ENCODE assay signal across 10 mouse cellular contexts in the genomic region with DNA sequence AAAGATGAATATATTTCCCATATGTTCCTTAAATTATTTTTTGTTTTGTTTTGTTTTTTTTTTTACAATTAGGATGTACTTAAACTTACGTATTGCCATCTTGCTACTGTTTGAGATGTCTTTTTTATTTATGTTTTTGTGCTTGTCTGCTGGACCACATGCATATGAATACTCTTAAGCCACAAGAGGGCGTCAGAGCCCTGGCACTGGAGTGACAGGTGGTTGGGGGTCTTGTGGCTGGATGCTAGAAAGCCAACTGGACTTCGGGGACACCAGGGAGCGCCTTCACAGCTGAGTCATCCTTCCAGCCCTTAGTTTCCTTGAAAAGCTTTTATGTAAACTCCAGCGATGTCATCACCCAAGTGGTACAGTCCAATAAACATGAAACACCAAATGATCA. TPM values are rescaled to one million over a fixed set of nuclear protein-coding genes. Genes with fewer than 3 reads are reported as not detected.
DNase-seq lines count a peak whose midpoint lies in the region; ATAC-seq and TF ChIP-seq lines count a peak whose summit lies in the region.
"Had no signal": no experiment of that assay in that cellular context is flagged by ENCODE, and none has a peak within 500 bp of the region (broad histone marks: within the 10 kb centered on the region; RNA-seq: fewer than 3 reads in every experiment).

No protein-coding gene starts in this region.

- no peaks in the 10 kb centered on the region for H3K27me3 ChIP-seq in kidney, embryonic 16.5 days (ENCODE audit: insufficient read depth, low read length)
- H3K27me3 ChIP-seq in CH12.LX (replicated peaks), result no peaks in the 10 kb centered on the region
- H3K27me3 ChIP-seq: limb, embryonic 12.5 days had no signal

- peak; percentile 9 to 50; a peak in 2 of 4 replicates for TF ChIP-seq CTCF in CH12.LX (conservative IDR thresholded peaks at IDR 0.05 in 1 of 2, IDR thresholded peaks at IDR 0.05 in 1 of 2; ENCODE audit: low read depth in 2 of 2, low read length in 2 of 2)

- ATAC-seq in kidney, embryonic 16.5 days (ENCODE audit: low FRiP score, low TSS enrichment), result no peak
- ATAC-seq in inflammation-experienced regulatory T-cells, adult 6 months, result no peak

- no peak overlapping the region for H3K4me3 ChIP-seq in kidney, embryonic 16.5 days (ENCODE audit: low read length)
- no peak overlapping the region for H3K4me3 ChIP-seq in CH12.LX (replicated peaks in 1 of 3; ENCODE audit: low read depth in 2 of 3, low read length in 2 of 3, poor library complexity in 1 of 3)
- H3K4me3 ChIP-seq: limb, embryonic 12.5 days had no signal

- H3K9me3 ChIP-seq in kidney, embryonic 16.5 days (ENCODE audit: low read length), result no peaks in the 10 kb centered on the region
- no peaks in the 10 kb centered on the region for H3K9me3 ChIP-seq in CH12.LX (replicated peaks; ENCODE audit: low read length)
- H3K9me3 ChIP-seq: limb, embryonic 12.5 days had no signal

- H3K9ac ChIP-seq in kidney, embryonic 16.5 days (replicated peaks; ENCODE audit: low read length), result no peak overlapping the region
- no peak overlapping the region for H3K9ac ChIP-seq in CH12.LX (ENCODE audit: insufficient read depth, low read depth)
- H3K9ac ChIP-seq: limb, embryonic 12.5 days had no signal

- TF ChIP-seq RAD21 in CH12.LX (IDR thresholded peaks at IDR 0.05; ENCODE audit: low read depth, low read length), result peak; percentile 30

- TF ChIP-seq EP300 in CH12.LX (IDR thresholded peaks at IDR 0.05; ENCODE audit: low read length), result no peak

- no peak for TF ChIP-seq POLR2A in CH12.LX (IDR thresholded peaks at IDR 0.05; ENCODE audit: low read depth, low read length)

- DNase-seq in kidney, postnatal 4 days, result peak; percentile 24 to 47
- DNase-seq in 3T3-L1 (ENCODE audit: low read depth, low spot score) (peak; percentile 39), CH12.LX (ENCODE audit: extremely low read depth) (no peak)
- peak; percentile 14 for DNase-seq in embryo, embryonic 9.5 days (ENCODE audit: extremely low spot score)
- no peak for DNase-seq in testis, postnatal 10 days (ENCODE audit: low spot score)
- no peak for DNase-seq in left cerebral cortex, adult 8-10 months (ENCODE audit: low spot score in 2 of 2)
- DNase-seq: heart, postnatal 4 days had no signal

- peaks cover 42% of the 10 kb centered on the region for H3K36me3 ChIP-seq in kidney, embryonic 16.5 days (ENCODE audit: insufficient read depth, low read length)
- H3K36me3 ChIP-seq in CH12.LX (replicated peaks in 1 of 2; ENCODE audit: control insufficient read depth in 1 of 2, insufficient read depth in 1 of 2, low read length in 1 of 2), result peaks cover 44 to 78% of the 10 kb centered on the region in 2 experiments

- no peak overlapping the region for H3K4me2 ChIP-seq in kidney, embryonic 16.5 days (replicated peaks; ENCODE audit: low read depth, low read length)
- no peak overlapping the region for H3K4me2 ChIP-seq in CH12.LX (ENCODE audit: insufficient read depth, low read depth, poor library complexity, severe bottlenecking)
- H3K4me2 ChIP-seq: limb, embryonic 12.5 days had no signal

- H3K27ac ChIP-seq in kidney, embryonic 16.5 days (ENCODE audit: low read length), result no peak overlapping the region
- no peak overlapping the region for H3K27ac ChIP-seq in CH12.LX (ENCODE audit: insufficient read depth, low read depth)
- H3K27ac ChIP-seq: limb, embryonic 12.5 days had no signal

- no peaks in the 10 kb centered on the region for H3K79me2 ChIP-seq in CH12.LX (replicated peaks; ENCODE audit: control insufficient read depth, extremely low read depth, insufficient read depth, poor library complexity, severe bottlenecking)

- in situ Hi-C loops in CH12.LX (cut with MboI; ENCODE audit: low pct_ligation_motif_present, low pct_unique_long_range_greater_than_20kb, low sequenced_read_pairs), result no loop called here

- 63% methylated on average over 5 of the region's 5 CpGs for WGBS in kidney, embryonic 16.5 days

- H3K4me1 ChIP-seq in kidney, embryonic 16.5 days (ENCODE audit: insufficient read depth, low read length), result peaks cover 16% of the 10 kb centered on the region; the same call in 1 of the 2 replicates
- H3K4me1 ChIP-seq in CH12.LX (ENCODE audit: control insufficient read depth in 1 of 2, insufficient read depth in 2 of 2), result peaks cover 0 to 13% of the 10 kb centered on the region in 2 experiments; a peak in 2 of 4 replicates
- H3K4me1 ChIP-seq: limb, embryonic 12.5 days had no signal

- dilution Hi-C loops in CH12.LX (cut with MboI; ENCODE audit: extremely low pct_ligation_motif_present, extremely low pct_unique_long_range_greater_than_20kb, low sequenced_read_pairs), result no loop called here

TF ChIP-seq in CH12.LX, 34 proteins besides CTCF, POLR2A, EP300 and RAD21:
- TF ChIP-seq UBTF (IDR thresholded peaks at IDR 0.05; ENCODE audit: low read depth, low read length) (no peak), SMC3 (IDR thresholded peaks at IDR 0.05; ENCODE audit: low read depth, low read length) (peak; percentile 33)

RNA-seq across cellular contexts. Expression of a gene that starts 13.2 kb away (rescaled TPM):
- polyA plus RNA-seq in kidney, embryonic 16.5 days (2015; fragmentation: Nextera tagmentation; extraction: Ambion mirVana), result 17.9 and 19.8 TPM in 2 replicates
- total RNA-seq in CH12.LX (2012; rRNA removed) (3.4 and 4.2 TPM in 2 replicates), CH12.LX (2014; rRNA removed) (2.2 and 2.7 TPM in 2 replicates)
- 7.5 and 8.6 TPM in 2 replicates for polyA plus RNA-seq in CH12.LX (2012; ENCODE audit: insufficient read length, low read depth)
- polyA plus RNA-seq in inflammation-experienced regulatory T-cells, adult 6 months (2017; shearing (Covaris generic)), result 10 to 100 TPM in 2 of 3 experiments, 1 to 10 TPM in 1; 8.1 to 12.1 (median 11.4) TPM
- total RNA-seq in left cerebral cortex, adult 8-10 months (2022), result 10 to 100 TPM; 46.1 to 49.5 (median 46.6) TPM

RNA-seq across cellular contexts. Expression of a gene that starts 17.2 kb away (rescaled TPM):
- 1.00 and 1.1 TPM in 2 replicates for polyA plus RNA-seq in kidney, embryonic 16.5 days (2015; fragmentation: Nextera tagmentation; extraction: Ambion mirVana)
- total RNA-seq in CH12.LX (2012; rRNA removed), result not detected in 2 replicates
- not detected in 2 replicates for total RNA-seq in CH12.LX (2014; rRNA removed)
- polyA plus RNA-seq in CH12.LX (2012; ENCODE audit: insufficient read length, low read depth), result 0.05 and 0.07 TPM in 2 replicates
- polyA plus RNA-seq in inflammation-experienced regulatory T-cells, adult 6 months (2017; shearing (Covaris generic)), result not detected
- total RNA-seq in left cerebral cortex, adult 8-10 months (2022), result under 1 TPM; 0.27 to 0.39 (median 0.33) TPM

Comparison
In these comparisons a context has a peak if more than half of its experiments do, and no peak if none do; other contexts are left out.
1. DNase-seq: peak in kidney, postnatal 4 days (2 of 2), 3T3-L1 (single experiment) and embryo, embryonic 9.5 days (single experiment); none in CH12.LX (single experiment), testis, postnatal 10 days (single experiment) and left cerebral cortex, adult 8-10 months (0 of 2).